Mouse (Mus musculus): ENCODE measurements at regions not wholly inside any gene's neighbourhood (a gene's known extent, or its start where the extent isn't known, plus 50 kb on each side); places are given as distances from the start of the nearest gene placed in this dataset.

- no peak for DNase-seq
These were observed 304.1 kb downstream of the 1500009L16Rik start for GRCm38 (mm10) chr10:84026798-84027197.

GRCm38 (mm10) chr10:84036131-84036877, 313.6 kb downstream of the 1500009L16Rik start:
- DNase-seq: no peak

- DNase-seq: peak; percentile 54 to 78
These were observed 326.0 kb downstream of the 1500009L16Rik start for GRCm38 (mm10) chr10:84048706-84049105.

GRCm38 (mm10) chr10:84052696-84053095, 330.0 kb downstream of the 1500009L16Rik start:
- peak; percentile 42 to 61 for DNase-seq

GRCm38 (mm10) chr10:84054551-84055336, 332.1 kb downstream of the 1500009L16Rik start:
- peak; percentile 68 for DNase-seq

GRCm38 (mm10) chr10:84055402-84056167, 332.9 kb downstream of the 1500009L16Rik start:
- DNase-seq: no peak

GRCm38 (mm10) chr10:84056323-84057169, 333.9 kb downstream of the 1500009L16Rik start:
- DNase-seq: peak; percentile 14 to 42

DNA sequence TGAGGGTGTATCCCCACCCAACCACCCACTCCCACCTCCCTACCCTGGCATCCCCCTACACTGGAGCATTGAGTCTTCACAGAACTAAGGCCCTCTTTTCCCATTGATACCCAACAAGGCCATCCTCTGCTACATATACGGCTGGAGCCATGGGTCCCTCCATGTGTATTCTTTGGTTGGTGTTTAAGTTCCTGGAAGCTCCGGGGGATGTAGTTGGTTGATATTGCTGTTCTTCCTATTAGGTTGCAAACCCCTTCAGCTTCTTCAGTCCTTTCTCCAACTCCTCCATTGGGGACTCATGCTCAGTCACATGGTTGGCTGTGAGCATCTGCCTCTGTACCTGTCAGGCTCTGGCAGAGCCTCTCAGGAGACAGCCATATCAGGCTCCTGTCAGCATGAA, 335.6 kb downstream of the 1500009L16Rik start:
- DNase-seq: no peak

DNA sequence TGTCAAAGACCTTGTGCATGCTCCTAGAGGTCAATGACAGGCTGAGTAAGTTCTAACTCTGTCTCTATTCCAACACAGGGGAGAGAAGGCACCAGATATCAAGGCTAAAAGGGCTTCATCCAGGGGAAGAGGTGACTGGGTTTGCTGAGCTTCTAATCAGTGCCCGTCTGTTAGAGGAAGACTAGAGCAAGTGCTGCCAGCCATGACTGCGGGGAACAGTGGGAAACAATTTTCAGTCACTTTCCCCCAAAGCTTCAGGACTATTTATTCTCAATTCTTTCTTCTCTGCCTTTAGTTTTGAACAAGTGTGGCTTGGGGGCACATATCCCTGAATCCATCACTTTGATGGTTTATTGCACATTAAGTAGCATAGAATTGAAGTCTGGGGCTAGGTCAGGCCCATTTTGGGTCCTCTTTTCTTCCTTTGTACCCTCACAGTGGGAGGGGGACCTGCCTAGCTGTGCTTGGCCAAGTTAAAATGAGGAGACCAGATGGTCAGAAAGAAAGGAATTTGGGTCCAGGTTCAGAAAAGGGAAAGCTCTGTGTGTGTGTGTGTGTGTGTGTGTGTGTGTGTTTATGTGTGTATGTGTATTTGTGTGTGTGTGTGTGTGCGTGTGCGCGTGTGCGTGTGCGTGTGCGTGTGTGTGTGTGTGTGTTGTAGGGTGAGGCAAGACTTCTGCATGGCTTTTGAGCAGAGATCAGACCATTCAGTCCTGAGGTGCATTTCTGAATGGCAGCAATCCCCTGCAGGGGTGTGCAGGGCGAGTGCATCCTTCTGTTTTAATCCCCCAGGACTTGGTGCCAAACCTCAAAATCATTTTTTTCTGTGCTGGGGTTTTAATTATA, 337.2 kb downstream of the 1500009L16Rik start:
- peak; percentile 66 to 76 for DNase-seq

- peak; percentile 87 to 91 for DNase-seq
These were observed 338.0 kb downstream of the 1500009L16Rik start for GRCm38 (mm10) chr10:84060492-84061218.

- DNase-seq: no peak
These were observed 344.5 kb downstream of the 1500009L16Rik start for GRCm38 (mm10) chr10:84067052-84067650.

- no peak for DNase-seq
These were observed 347.1 kb downstream of the 1500009L16Rik start for GRCm38 (mm10) chr10:84069806-84070205.

- DNase-seq: no peak
These were observed 350.3 kb downstream of the 1500009L16Rik start for GRCm38 (mm10) chr10:84072866-84073483.

GRCm38 (mm10) chr10:84075581-84075980, 352.9 kb downstream of the 1500009L16Rik start:
- DNase-seq: no peak

GRCm38 (mm10) chr10:84080236-84080635, 357.6 kb downstream of the 1500009L16Rik start:
- DNase-seq: no peak

- DNase-seq: no peak
These were observed 358.7 kb downstream of the Nuak1 start for GRCm38 (mm10) chr10:84081673-84082072.

DNA sequence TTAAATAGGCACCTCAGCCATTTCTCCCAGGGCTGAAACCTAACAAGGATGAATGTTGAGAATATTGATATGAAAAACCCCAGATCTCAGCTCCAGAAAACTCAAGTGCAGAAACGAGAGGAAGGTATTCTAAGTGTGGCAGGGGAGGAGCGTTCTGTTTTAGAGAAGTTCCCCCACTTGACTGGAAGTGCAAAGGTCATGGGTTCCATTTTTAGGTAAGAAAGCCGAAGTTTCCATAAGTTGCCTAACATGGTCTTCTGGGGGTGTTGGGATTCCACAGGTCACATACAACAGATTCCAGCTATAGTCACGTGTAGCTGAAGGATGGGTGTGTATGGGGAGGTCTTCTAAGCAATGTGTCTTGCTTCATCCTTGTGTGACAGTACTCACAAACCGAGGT, 352.9 kb downstream of the Nuak1 start:
- DNase-seq: no peak

DNA sequence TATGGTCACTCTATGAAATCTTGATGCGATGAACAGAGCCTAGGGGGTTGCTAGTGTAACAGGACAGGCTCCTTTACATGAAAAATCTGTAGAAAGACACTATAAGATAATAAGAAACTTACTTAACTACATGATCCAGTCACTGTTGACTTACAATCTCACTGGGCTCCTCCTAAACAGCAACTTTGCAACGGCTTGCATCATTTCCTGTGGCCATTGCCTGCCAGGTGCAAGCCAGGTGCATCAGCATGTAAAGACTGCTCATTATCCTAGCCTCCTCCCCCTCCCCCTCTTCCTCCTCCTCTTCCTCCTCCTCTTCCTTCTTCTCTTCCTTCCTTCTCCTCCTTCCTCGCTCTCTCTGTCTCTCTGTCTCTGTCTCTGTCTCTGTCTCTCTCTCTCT, 352.5 kb downstream of the Nuak1 start:
- no peak for DNase-seq
